Mouse (Mus musculus): ENCODE measurements around the gene Ankrd24.

- TF ChIP-seq EP300 (IDR thresholded peaks at IDR 0.05; ENCODE audit: low read depth) (no peak), CTCF (IDR thresholded peaks at IDR 0.05; ENCODE audit: low read depth) (no peak)
These were observed 15.6 kb upstream of the Ankrd24 start for GRCm38 (mm10) chr10:81612779-81613178.
